Mouse (Mus musculus) kidney, embryonic 14.5 days (tissue): ENCODE measurements around the gene Allc. TPM values are rescaled to one million over a fixed set of nuclear protein-coding genes. Genes with fewer than 3 reads are reported as not detected.
A peak's percentile ranks its signal among the peaks of the same experiment; 100 is the strongest.

Source experiments
- ATAC-seq: fragments of 200-750 bp; cut with Nextera tagmentation; 2 replicates; pipeline ENCODE4 v1.8.0; 2017; ENCODE audit warnings: moderate number of reproducible peaks, mild to moderate bottlenecking, moderate TSS enrichment, moderate library complexity; ENCODE audit not compliant: low FRiP score, low TSS enrichment
- H3K27ac ChIP-seq: fragments of 300-500 bp; sonication (generic); 2 replicates; pipeline ENCODE4 v1.5.1; 2014; ENCODE audit warnings: low read depth, mild to moderate bottlenecking, low read length, moderate library complexity, mixed read lengths
- H3K27me3 ChIP-seq: fragments of 300-500 bp; sonication (generic); 2 replicates; pipeline ENCODE4 v1.6.1; 2014; ENCODE audit warnings: mild to moderate bottlenecking, low read length; ENCODE audit not compliant: control insufficient read depth, insufficient read depth
- H3K36me3 ChIP-seq: fragments of 300-500 bp; sonication (generic); 2 replicates; pipeline ENCODE4 v1.6.1; 2014; ENCODE audit warnings: low read length, mixed read lengths; ENCODE audit not compliant: control insufficient read depth, insufficient read depth
- H3K4me1 ChIP-seq: fragments of 300-500 bp; sonication (generic); 2 replicates; pipeline ENCODE4 v1.6.1; 2014; ENCODE audit warnings: low read length, mixed read lengths; ENCODE audit not compliant: control insufficient read depth, insufficient read depth
- H3K4me2 ChIP-seq: fragments of 300-500 bp; sonication (generic); replicated peaks from 2 replicates; pipeline ENCODE4 v1.6.1; 2014; ENCODE audit warnings: low read depth, mild to moderate bottlenecking, low read length
- H3K4me3 ChIP-seq: fragments of 300-500 bp; sonication (generic); 2 replicates; pipeline ENCODE4 v1.5.1; 2014; ENCODE audit warnings: mild to moderate bottlenecking, low read length
- H3K9ac ChIP-seq: fragments of 300-500 bp; sonication (generic); 2 replicates; pipeline ENCODE4 v1.6.1; 2014; ENCODE audit warnings: low read depth, mild to moderate bottlenecking, low read length, moderate library complexity
- H3K9me3 ChIP-seq: fragments of 300-500 bp; sonication (generic); 2 replicates; pipeline ENCODE4 v1.6.1; 2016; ENCODE audit warnings: low read length; ENCODE audit not compliant: control insufficient read depth
- WGBS: fragments of 180-500 bp; shearing (Covaris S2); extraction: QIAGEN DNeasy Blood & Tissue Kit; methylation state at CpG from one replicate; pipeline ENCODE4 v1.1.7; 2014; 5-methylcytosine and 5-hydroxymethylcytosine counted together
- polyA plus RNA-seq: library from polyadenylated mRNA; unstranded; fragments of >200 nt; fragmentation: Nextera tagmentation; extraction: Ambion mirVana; gene quantifications from 2 replicates; pipeline ENCODE4 v1.2.1, GENCODE M21; 2014

Gene Allc
- polyA plus RNA-seq, 1 experiment from 2014 or later = not detected

- H3K36me3 ChIP-seq = no peaks in the 10 kb centered on the region
- no peaks in the 10 kb centered on the region for H3K27me3 ChIP-seq
- no peak within 1 kb of the TSS for H3K4me3 ChIP-seq
- 61% methylated on average over 15 of the region's 15 CpGs for WGBS
- no peak within 1 kb of the TSS for H3K27ac ChIP-seq
- H3K9me3 ChIP-seq = no peaks in the 10 kb centered on the region
- H3K9ac ChIP-seq = no peak within 1 kb of the TSS
- no peaks in the 10 kb centered on the region; the same call in 1 of the 2 replicates for H3K4me1 ChIP-seq
- peak within 1 kb of the TSS; percentile 6; the same call in 1 of the 2 replicates for H3K4me2 ChIP-seq
- ATAC-seq = 0 out of 2 replicates have a peak, but pooled peaks have one; percentile 21
Observed at GRCm38 (mm10) chr12:28552299-28552698, 30.0 kb downstream of the Allc start, which contains the start of gene Dcdc2c. Dcdc2c (minus strand) TSS chr12:28552399.

GRCm38 (mm10) chr12:28551775-28552174 lies 30.5 kb downstream of the Allc start:
- no peaks in the 10 kb centered on the region for H3K27me3 ChIP-seq
- no peak overlapping the region for H3K4me3 ChIP-seq
- peak; percentile 17; the same call in 1 of the 2 replicates for ATAC-seq
- no peaks in the 10 kb centered on the region for H3K36me3 ChIP-seq
- no peak overlapping the region for H3K27ac ChIP-seq
- H3K9me3 ChIP-seq = no peaks in the 10 kb centered on the region
- no peak overlapping the region for H3K9ac ChIP-seq
- H3K4me2 ChIP-seq = peak overlapping the region; percentile 6; the same call in 1 of the 2 replicates
- no peaks in the 10 kb centered on the region; the same call in 1 of the 2 replicates for H3K4me1 ChIP-seq
- WGBS = 50% methylated on average over 18 of the region's 18 CpGs

- no peak for ATAC-seq
- H3K36me3 ChIP-seq = no peaks in the 10 kb centered on the region
- no peak overlapping the region for H3K9ac ChIP-seq
- no peaks in the 10 kb centered on the region for H3K27me3 ChIP-seq
- no peak overlapping the region for H3K4me3 ChIP-seq
- no peaks in the 10 kb centered on the region for H3K4me1 ChIP-seq
- H3K9me3 ChIP-seq = no peaks in the 10 kb centered on the region
- WGBS = 56% methylated on average over 4 of the region's 4 CpGs
- H3K27ac ChIP-seq = no peak overlapping the region
- H3K4me2 ChIP-seq = no peak overlapping the region
Observed at GRCm38 (mm10) chr12:28548887-28549286, 33.4 kb downstream of the Allc start.

GRCm38 (mm10) chr12:28514264-28514775 lies 68.0 kb downstream of the Allc start:
- no peak overlapping the region for H3K4me3 ChIP-seq
- no peak for ATAC-seq

GRCm38 (mm10) chr12:28509699-28510280 lies 72.5 kb downstream of the Allc start:
- Histone ChIP-seq H3K4me3 (no peak overlapping the region), H3K27me3 (no peaks in the 10 kb centered on the region), H3K9me3 (no peaks in the 10 kb centered on the region), H3K4me1 (no peaks in the 10 kb centered on the region), H3K27ac (no peak overlapping the region), H3K9ac (no peak overlapping the region), H3K4me2 (no peak overlapping the region), H3K36me3 (no peaks in the 10 kb centered on the region)
- WGBS = 27% methylated on average over 5 of the region's 5 CpGs
- no peak for ATAC-seq

More at GRCm38 (mm10) chr12:28514264-28514775, 68.0 kb downstream of the Allc start:
- WGBS = 68% methylated on average over 1 of the region's 1 CpGs
- no peak overlapping the region for H3K9ac ChIP-seq
- H3K9me3 ChIP-seq = no peaks in the 10 kb centered on the region
- no peaks in the 10 kb centered on the region for H3K36me3 ChIP-seq
- H3K4me1 ChIP-seq = no peaks in the 10 kb centered on the region
- H3K27ac ChIP-seq = no peak overlapping the region
- H3K4me2 ChIP-seq = no peak overlapping the region
- H3K27me3 ChIP-seq = no peaks in the 10 kb centered on the region; the same call in 1 of the 2 replicates

Other genes starting within 250 kb of the Allc start
- 0.16 and 0.23 TPM in 2 replicates for gene Dcdc2c, start 30.1 kb downstream of the Allc start, polyA plus RNA-seq
- 1.9 and 2.6 TPM in 2 replicates for gene Colec11, start 40.9 kb upstream of the Allc start, polyA plus RNA-seq
- gene Rps7, start 53.4 kb upstream of the Allc start, polyA plus RNA-seq = 959 and 1,233 TPM in 2 replicates
- 27.5 and 31.6 TPM in 2 replicates for gene Rnaseh1, start 67.1 kb upstream of the Allc start, polyA plus RNA-seq
- gene Adi1, start 92.7 kb upstream of the Allc start, polyA plus RNA-seq = 87.4 and 89.1 TPM in 2 replicates
- gene Trappc12, start 167.9 kb upstream of the Allc start, polyA plus RNA-seq = 27.4 and 43.9 TPM in 2 replicates
- gene Eipr1, start 169.3 kb upstream of the Allc start, polyA plus RNA-seq = 33.4 and 36.1 TPM in 2 replicates